Comparison of ENCODE assay signal across 8 mouse cellular contexts in the genomic region with DNA sequence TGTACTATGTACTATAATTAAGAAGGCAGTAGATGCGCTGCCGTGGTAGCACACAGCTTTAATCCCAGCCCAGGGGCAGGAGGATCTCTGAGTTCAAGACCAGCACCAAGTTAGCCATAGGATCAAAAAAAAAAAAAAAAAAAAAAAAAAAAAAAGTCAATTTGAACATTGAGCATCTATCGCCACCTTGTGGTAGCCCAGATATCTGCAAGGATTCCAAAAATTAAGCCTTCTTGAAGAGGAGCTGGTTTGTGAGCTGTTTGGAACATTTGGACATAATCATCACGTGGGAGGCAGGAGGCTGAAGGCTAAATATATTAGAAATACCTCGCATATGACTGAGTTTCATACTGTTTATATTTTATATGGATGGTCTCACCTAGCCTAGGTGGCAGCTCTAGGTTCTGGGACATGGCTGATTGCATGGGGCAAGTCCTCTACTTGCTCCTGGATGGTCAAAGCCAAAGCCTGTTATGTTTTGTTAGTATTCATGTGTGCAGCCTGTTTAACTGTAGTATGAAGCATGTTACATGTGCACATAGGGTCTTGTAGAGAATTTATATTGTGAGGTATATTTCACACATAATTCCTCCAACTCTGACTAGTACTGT. TPM values are rescaled to one million over a fixed set of nuclear protein-coding genes. Genes with fewer than 3 reads are reported as not detected.
A peak's percentile ranks its signal among the peaks of the same experiment; 100 is the strongest.
DNase-seq lines count a peak whose midpoint lies in the region; ATAC-seq and TF ChIP-seq lines count a peak whose summit lies in the region.
"Had no signal": no experiment of that assay in that cellular context is flagged by ENCODE, and none has a peak within 500 bp of the region (broad histone marks: within the 10 kb centered on the region; RNA-seq: fewer than 3 reads in every experiment).

No protein-coding gene starts in this region.

- no peak overlapping the region for H3K4me2 ChIP-seq in midbrain, embryonic 11.5 days
- no peak overlapping the region for H3K4me2 ChIP-seq in midbrain, embryonic 16.5 days (ENCODE audit: low read length)
- H3K4me2 ChIP-seq in limb, embryonic 14.5 days (replicated peaks; ENCODE audit: low read depth, low read length, severe bottlenecking) = no peak overlapping the region
- H3K4me2 ChIP-seq: neural tube, embryonic 12.5 days had no signal

- H3K4me3 ChIP-seq in midbrain, embryonic 11.5 days (ENCODE audit: low read depth, low read length) = no peak overlapping the region
- H3K4me3 ChIP-seq in midbrain, embryonic 16.5 days (ENCODE audit: low read depth, low read length) = no peak overlapping the region
- no peak overlapping the region for H3K4me3 ChIP-seq in limb, embryonic 14.5 days (replicated peaks; ENCODE audit: low read length)
- H3K4me3 ChIP-seq: neural tube, embryonic 12.5 days had no signal

- DNase-seq in midbrain, embryonic 11.5 days (ENCODE audit: low spot score, missing footprints) = peak; percentile 97
- peak; percentile 50 for DNase-seq in T-cell, adult 2 months (ENCODE audit: low spot score)
- peak; percentile 54 to 78 for DNase-seq in cerebellum, postnatal 36 days
- DNase-seq in hindlimb bud, embryonic 11.5 days (ENCODE audit: extremely low spot score, low read depth, low spot score) = peak; percentile 70
- peak; percentile 81 for DNase-seq in limb, embryonic 14.5 days (ENCODE audit: low spot score)
- peak; percentile 67 to 76 for DNase-seq in right cerebral cortex, postnatal 10 days (ENCODE audit: low spot score in 2 of 2)

- H3K27me3 ChIP-seq in midbrain, embryonic 11.5 days (ENCODE audit: control insufficient read depth, insufficient read depth, low read length) = no peaks in the 10 kb centered on the region
- no peaks in the 10 kb centered on the region for H3K27me3 ChIP-seq in midbrain, embryonic 16.5 days (ENCODE audit: control insufficient read depth, insufficient read depth, low read depth, low read length)
- H3K27me3 ChIP-seq in limb, embryonic 14.5 days (ENCODE audit: control insufficient read depth, insufficient read depth, low read length) = no peaks in the 10 kb centered on the region
- H3K27me3 ChIP-seq: neural tube, embryonic 12.5 days had no signal

- no peaks in the 10 kb centered on the region for H3K4me1 ChIP-seq in midbrain, embryonic 11.5 days (ENCODE audit: control insufficient read depth, insufficient read depth, low read length)
- H3K4me1 ChIP-seq in midbrain, embryonic 16.5 days (ENCODE audit: control insufficient read depth, insufficient read depth, low read length) = no peaks in the 10 kb centered on the region
- no peaks in the 10 kb centered on the region for H3K4me1 ChIP-seq in limb, embryonic 14.5 days (ENCODE audit: control insufficient read depth, insufficient read depth, low read length)
- H3K4me1 ChIP-seq: neural tube, embryonic 12.5 days had no signal

- ATAC-seq in midbrain, embryonic 11.5 days (ENCODE audit: low FRiP score) = no peak
- no peak for ATAC-seq in midbrain, embryonic 16.5 days
- peak; percentile 41; the same call in 1 of the 2 replicates for ATAC-seq in limb, embryonic 14.5 days (ENCODE audit: low FRiP score, low read depth)

- H3K36me3 ChIP-seq in midbrain, embryonic 11.5 days (ENCODE audit: control insufficient read depth, insufficient read depth, low read length) = no peaks in the 10 kb centered on the region
- no peaks in the 10 kb centered on the region for H3K36me3 ChIP-seq in midbrain, embryonic 16.5 days (ENCODE audit: control insufficient read depth, insufficient read depth, low read length)
- no peaks in the 10 kb centered on the region for H3K36me3 ChIP-seq in limb, embryonic 14.5 days (ENCODE audit: control insufficient read depth, insufficient read depth, low read length)
- H3K36me3 ChIP-seq: neural tube, embryonic 12.5 days had no signal

- no peak overlapping the region for H3K9ac ChIP-seq in midbrain, embryonic 11.5 days (ENCODE audit: low read length)
- no peak overlapping the region for H3K9ac ChIP-seq in midbrain, embryonic 16.5 days (ENCODE audit: low read depth, low read length)
- no peak overlapping the region for H3K9ac ChIP-seq in limb, embryonic 14.5 days (ENCODE audit: low read depth, low read length, severe bottlenecking)
- H3K9ac ChIP-seq: neural tube, embryonic 12.5 days had no signal

- TF ChIP-seq POLR2A in limb, embryonic 14.5 days (IDR thresholded peaks at IDR 0.05; ENCODE audit: borderline replicate concordance, extremely low read depth, insufficient read depth, insufficient read length) = no peak

- no peak overlapping the region for H3K27ac ChIP-seq in midbrain, embryonic 11.5 days (ENCODE audit: low read depth, low read length)
- no peak overlapping the region for H3K27ac ChIP-seq in midbrain, embryonic 16.5 days (ENCODE audit: low read length)
- no peak overlapping the region for H3K27ac ChIP-seq in limb, embryonic 14.5 days (replicated peaks; ENCODE audit: low read depth, low read length)
- H3K27ac ChIP-seq: neural tube, embryonic 12.5 days had no signal

- WGBS in midbrain, embryonic 11.5 days = 9% methylated on average over 5 of the region's 5 CpGs
- 2% methylated on average over 5 of the region's 5 CpGs for WGBS in midbrain, embryonic 16.5 days
- 4% methylated on average over 5 of the region's 5 CpGs for WGBS in limb, embryonic 14.5 days

- no peaks in the 10 kb centered on the region for H3K9me3 ChIP-seq in midbrain, embryonic 11.5 days (ENCODE audit: control insufficient read depth, low read length)
- no peaks in the 10 kb centered on the region for H3K9me3 ChIP-seq in midbrain, embryonic 16.5 days (replicated peaks; ENCODE audit: control insufficient read depth, low read length, poor library complexity, severe bottlenecking)
- H3K9me3 ChIP-seq in limb, embryonic 14.5 days (ENCODE audit: control insufficient read depth, low read length) = no peaks in the 10 kb centered on the region
- H3K9me3 ChIP-seq: neural tube, embryonic 12.5 days had no signal

RNA-seq across cellular contexts. Expression of a gene that starts 21.6 kb away (rescaled TPM):
- 15.9 and 16.2 TPM in 2 replicates for polyA plus RNA-seq in midbrain, embryonic 11.5 days (2014; fragmentation: Nextera tagmentation; extraction: Ambion mirVana)
- 7.3 and 8.6 TPM in 2 replicates for polyA plus RNA-seq in midbrain, embryonic 16.5 days (2015; fragmentation: Nextera tagmentation; extraction: Ambion mirVana)
- 37.4 and 41.3 TPM in 2 replicates for polyA plus RNA-seq in limb, embryonic 14.5 days (2012; rRNA removed)
- polyA plus RNA-seq in limb, embryonic 14.5 days (2014; fragmentation: Nextera tagmentation; extraction: Ambion mirVana) = 22.6 and 23.3 TPM in 2 replicates

RNA-seq across cellular contexts. Expression of a gene that starts 22.3 kb away (rescaled TPM):
- polyA plus RNA-seq in midbrain, embryonic 11.5 days (2014; fragmentation: Nextera tagmentation; extraction: Ambion mirVana) = 83.4 and 93.2 TPM in 2 replicates
- 43.1 and 48.3 TPM in 2 replicates for polyA plus RNA-seq in midbrain, embryonic 16.5 days (2015; fragmentation: Nextera tagmentation; extraction: Ambion mirVana)
- polyA plus RNA-seq in limb, embryonic 14.5 days (2012; rRNA removed) = 26.8 and 31.3 TPM in 2 replicates
- 59.8 and 67.6 TPM in 2 replicates for polyA plus RNA-seq in limb, embryonic 14.5 days (2014; fragmentation: Nextera tagmentation; extraction: Ambion mirVana)

RNA-seq across cellular contexts. Expression of a gene that starts 36.7 kb away (rescaled TPM):
- 15.3 and 15.8 TPM in 2 replicates for polyA plus RNA-seq in midbrain, embryonic 11.5 days (2014; fragmentation: Nextera tagmentation; extraction: Ambion mirVana)
- polyA plus RNA-seq in midbrain, embryonic 16.5 days (2015; fragmentation: Nextera tagmentation; extraction: Ambion mirVana) = 156 and 158 TPM in 2 replicates
- 37.4 and 49.1 TPM in 2 replicates for polyA plus RNA-seq in limb, embryonic 14.5 days (2012; rRNA removed)
- 22.2 and 28.4 TPM in 2 replicates for polyA plus RNA-seq in limb, embryonic 14.5 days (2014; fragmentation: Nextera tagmentation; extraction: Ambion mirVana)
